Mouse (Mus musculus): ENCODE data around the gene Smg8. TPM values are rescaled to one million over a fixed set of nuclear protein-coding genes. Genes with fewer than 3 reads are reported as not detected.
"Not testable (repeated sequence)": the region's sequence is repeated elsewhere in the genome, so short reads cannot be mapped to it uniquely, and the experiment has no call there.

The Smg8 gene
- polyA plus RNA-seq, 1 experiment from 2014 or later = 20.1 TPM

DNA sequence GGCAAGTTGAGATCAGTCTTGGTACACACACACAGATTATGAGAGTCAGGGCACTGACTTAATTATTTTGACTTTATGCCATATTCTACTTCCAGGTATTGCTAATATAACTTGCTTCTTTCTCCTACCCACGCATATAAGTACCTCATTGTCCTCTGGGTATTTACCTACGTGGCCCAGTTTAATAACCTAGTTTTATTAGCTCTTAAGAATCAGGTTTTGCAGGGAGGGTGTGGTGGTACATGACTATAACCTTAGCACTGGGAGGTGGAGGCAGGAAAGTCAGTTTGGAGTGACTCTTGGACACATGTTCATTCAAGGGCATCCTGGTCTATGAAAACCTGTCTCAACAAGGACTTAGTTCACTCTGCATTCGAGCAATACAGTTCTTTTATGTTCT, 24.5 kb downstream of the Smg8 start:
- Histone ChIP-seq H3K9me3 (ENCODE audit: control insufficient read depth, low read depth, low read length) (no peaks in the 10 kb centered on the region), H3K36me3 (ENCODE audit: control insufficient read depth, insufficient read depth, low read length) (no peaks in the 10 kb centered on the region; the same call in 1 of the 2 replicates), H3K27me3 (ENCODE audit: control insufficient read depth, insufficient read depth, low read length) (no peaks in the 10 kb centered on the region), H3K4me2 (replicated peaks; ENCODE audit: low read depth, low read length) (no peak overlapping the region), H3K4me1 (ENCODE audit: control insufficient read depth, insufficient read depth, low read length) (no peaks in the 10 kb centered on the region), H3K27ac (ENCODE audit: low read length) (no peak overlapping the region), H3K4me3 (ENCODE audit: low read depth, low read length) (no peak overlapping the region), H3K9ac (replicated peaks; ENCODE audit: low read depth, low read length) (no peak overlapping the region)
- no peak for ATAC-seq (ENCODE audit: insufficient number of reproducible peaks, insufficient read depth, low FRiP score, low read depth)
- WGBS = 73% methylated on average over 3 of the region's 3 CpGs

DNA sequence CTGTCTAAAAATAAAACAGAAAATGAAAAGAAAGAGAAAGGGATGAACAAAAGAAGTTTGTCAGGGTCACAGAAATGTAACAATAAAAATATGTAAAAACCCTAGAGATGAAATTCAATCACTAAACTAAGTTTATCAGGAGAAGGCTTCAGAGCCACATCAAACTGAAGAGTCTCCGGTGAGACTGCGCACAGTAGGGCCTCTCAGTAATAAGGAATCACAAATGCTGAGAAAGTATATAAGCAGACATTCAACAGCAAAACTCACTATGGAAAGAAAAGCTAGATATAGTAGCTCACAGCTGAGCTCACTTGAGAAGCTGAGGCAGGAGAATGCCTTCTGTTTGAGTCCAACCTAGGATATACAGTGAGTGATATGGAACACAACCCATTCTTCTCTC, 26.2 kb downstream of the Smg8 start:
- Histone ChIP-seq H3K27me3 (ENCODE audit: control insufficient read depth, insufficient read depth, low read length) (no peaks in the 10 kb centered on the region), H3K9me3 (ENCODE audit: control insufficient read depth, low read depth, low read length) (no peaks in the 10 kb centered on the region), H3K4me1 (ENCODE audit: control insufficient read depth, insufficient read depth, low read length) (no peaks in the 10 kb centered on the region), H3K27ac (ENCODE audit: low read length) (no peak overlapping the region), H3K4me2 (replicated peaks; ENCODE audit: low read depth, low read length) (no peak overlapping the region), H3K36me3 (ENCODE audit: control insufficient read depth, insufficient read depth, low read length) (no peaks in the 10 kb centered on the region; the same call in 1 of the 2 replicates), H3K4me3 (ENCODE audit: low read depth, low read length) (no peak overlapping the region), H3K9ac (replicated peaks; ENCODE audit: low read depth, low read length) (no peak overlapping the region)
- 97% methylated on average over 2 of the region's 2 CpGs for whole genome bisulfite sequencing
- no peak for ATAC-seq (ENCODE audit: insufficient number of reproducible peaks, insufficient read depth, low FRiP score, low read depth)

DNA sequence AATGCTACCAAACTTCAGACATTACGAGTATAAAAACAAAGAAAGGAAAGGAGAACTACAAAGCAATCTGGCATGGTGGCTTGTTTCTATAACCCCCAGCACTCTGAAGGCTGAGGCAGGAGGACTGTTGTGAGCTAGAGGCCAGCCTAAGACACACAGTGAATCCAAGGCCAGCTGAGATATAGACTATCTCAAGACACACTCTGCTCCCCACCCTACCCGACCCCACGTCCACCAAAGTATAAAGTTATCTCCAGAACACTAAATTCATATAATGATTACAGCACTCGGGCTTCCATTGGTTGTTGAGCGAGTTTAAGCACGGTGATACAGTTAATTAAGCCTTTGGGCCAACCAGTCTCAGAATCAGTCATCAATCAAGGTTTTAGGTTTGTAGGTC, 30.3 kb downstream of the Smg8 start:
- Histone ChIP-seq H3K4me3 (ENCODE audit: low read depth, low read length) (no peak overlapping the region), H3K36me3 (ENCODE audit: control insufficient read depth, insufficient read depth, low read length) (0 out of 2 replicates have a peak, but pooled peaks cover 3% of the 10 kb centered on the region), H3K9me3 (ENCODE audit: control insufficient read depth, low read depth, low read length) (no peaks in the 10 kb centered on the region), H3K4me2 (replicated peaks; ENCODE audit: low read depth, low read length) (no peak overlapping the region), H3K27ac (ENCODE audit: low read length) (no peak overlapping the region), H3K4me1 (ENCODE audit: control insufficient read depth, insufficient read depth, low read length) (no peaks in the 10 kb centered on the region), H3K27me3 (ENCODE audit: control insufficient read depth, insufficient read depth, low read length) (no peaks in the 10 kb centered on the region), H3K9ac (replicated peaks; ENCODE audit: low read depth, low read length) (no peak overlapping the region)
- ATAC-seq (ENCODE audit: insufficient number of reproducible peaks, insufficient read depth, low FRiP score, low read depth) = no peak
- 75% methylated on average over 6 of the region's 6 CpGs for WGBS

DNA sequence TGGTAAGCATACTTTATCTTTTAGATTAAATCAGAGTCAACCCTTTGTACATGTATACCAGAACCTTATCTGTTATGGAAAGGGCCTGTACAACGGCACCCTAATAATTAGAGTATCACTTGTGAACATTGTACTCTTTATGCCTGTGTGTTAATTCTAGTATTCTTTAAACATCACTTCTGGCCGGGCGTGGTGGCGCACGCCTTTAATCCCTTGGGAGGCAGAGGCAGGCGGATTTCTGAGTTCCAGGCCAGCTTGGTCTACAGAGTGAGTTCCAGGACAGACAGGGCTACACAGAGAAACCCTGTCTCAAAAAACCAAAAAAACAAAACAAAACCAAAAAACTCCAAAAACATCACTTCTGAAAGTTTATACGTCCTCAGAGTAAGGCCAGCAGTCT, 37.7 kb downstream of the Smg8 start:
- H3K9ac ChIP-seq (replicated peaks; ENCODE audit: low read depth, low read length); H3K4me1 ChIP-seq (ENCODE audit: control insufficient read depth, insufficient read depth, low read length); H3K4me2 ChIP-seq (replicated peaks; ENCODE audit: low read depth, low read length); H3K4me3 ChIP-seq (ENCODE audit: low read depth, low read length); H3K9me3 ChIP-seq (ENCODE audit: control insufficient read depth, low read depth, low read length); H3K36me3 ChIP-seq (ENCODE audit: control insufficient read depth, insufficient read depth, low read length); ATAC-seq (ENCODE audit: insufficient number of reproducible peaks, insufficient read depth, low FRiP score, low read depth); H3K27ac ChIP-seq (ENCODE audit: low read length); H3K27me3 ChIP-seq (ENCODE audit: control insufficient read depth, insufficient read depth, low read length): not testable (repeated sequence)
- 90% methylated on average over 7 of the region's 7 CpGs for WGBS

DNA sequence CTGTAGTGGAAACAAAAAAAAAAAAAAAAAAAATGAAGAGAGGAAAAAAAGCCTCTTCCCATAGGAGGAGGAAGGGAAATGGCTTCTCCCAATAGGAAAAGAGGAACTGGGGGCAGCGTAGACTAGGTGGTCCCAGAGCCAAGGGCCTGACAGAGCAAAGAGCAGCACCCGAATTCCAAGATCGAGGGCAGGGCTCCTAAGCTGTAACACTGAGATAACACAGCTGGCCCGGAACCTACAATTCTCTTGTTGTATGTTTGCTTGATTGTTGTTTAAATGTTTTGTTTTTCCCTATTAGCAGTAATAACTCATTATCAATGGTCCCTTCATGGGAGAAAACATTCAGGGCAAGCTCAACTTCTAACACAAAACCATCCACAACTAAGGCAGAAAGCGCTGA, 39.6 kb downstream of the Smg8 start:
- H3K9me3 ChIP-seq (ENCODE audit: control insufficient read depth, low read depth, low read length) = no peaks in the 10 kb centered on the region
- no peaks in the 10 kb centered on the region; the same call in 1 of the 2 replicates for H3K36me3 ChIP-seq (ENCODE audit: control insufficient read depth, insufficient read depth, low read length)
- no peaks in the 10 kb centered on the region for H3K4me1 ChIP-seq (ENCODE audit: control insufficient read depth, insufficient read depth, low read length)
- no peak overlapping the region for H3K4me2 ChIP-seq (replicated peaks; ENCODE audit: low read depth, low read length)
- H3K27ac ChIP-seq (ENCODE audit: low read length) = no peak overlapping the region
- no peak overlapping the region for H3K9ac ChIP-seq (replicated peaks; ENCODE audit: low read depth, low read length)
- no peak overlapping the region for H3K4me3 ChIP-seq (ENCODE audit: low read depth, low read length)
- 82% methylated on average over 5 of the region's 5 CpGs for WGBS
- H3K27me3 ChIP-seq (ENCODE audit: control insufficient read depth, insufficient read depth, low read length) = no peaks in the 10 kb centered on the region
- ATAC-seq (ENCODE audit: insufficient number of reproducible peaks, insufficient read depth, low FRiP score, low read depth) = no peak

DNA sequence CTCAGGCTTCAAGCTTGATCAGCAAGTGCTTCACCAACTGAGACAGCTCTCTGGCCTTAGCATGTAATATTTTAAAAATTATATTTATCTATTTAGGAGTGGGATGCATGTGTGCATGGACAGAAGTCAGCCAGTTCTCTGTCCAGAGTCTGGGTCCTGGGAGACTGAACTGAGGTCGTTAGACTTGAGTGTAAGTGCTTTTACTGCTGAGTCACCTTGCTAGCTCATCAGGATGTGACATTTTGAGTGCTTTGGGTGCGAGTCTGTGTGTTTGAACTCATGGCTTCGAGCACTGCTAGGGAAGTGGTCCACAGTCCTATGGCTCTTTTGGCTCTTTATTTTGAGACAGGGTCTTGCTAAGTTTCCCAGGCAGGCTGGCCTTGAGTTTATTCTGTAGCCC, 43.5 kb downstream of the Smg8 start:
- Histone ChIP-seq H3K4me1 (ENCODE audit: control insufficient read depth, insufficient read depth, low read length) (no peaks in the 10 kb centered on the region), H3K27me3 (ENCODE audit: control insufficient read depth, insufficient read depth, low read length) (no peaks in the 10 kb centered on the region), H3K9me3 (ENCODE audit: control insufficient read depth, low read depth, low read length) (no peaks in the 10 kb centered on the region), H3K27ac (ENCODE audit: low read length) (no peak overlapping the region), H3K9ac (replicated peaks; ENCODE audit: low read depth, low read length) (no peak overlapping the region), H3K4me3 (ENCODE audit: low read depth, low read length) (no peak overlapping the region), H3K4me2 (replicated peaks; ENCODE audit: low read depth, low read length) (no peak overlapping the region), H3K36me3 (ENCODE audit: control insufficient read depth, insufficient read depth, low read length) (no peaks in the 10 kb centered on the region; the same call in 1 of the 2 replicates)
- ATAC-seq (ENCODE audit: insufficient number of reproducible peaks, insufficient read depth, low FRiP score, low read depth) = no peak
- 85% methylated on average over 3 of the region's 3 CpGs for WGBS

DNA sequence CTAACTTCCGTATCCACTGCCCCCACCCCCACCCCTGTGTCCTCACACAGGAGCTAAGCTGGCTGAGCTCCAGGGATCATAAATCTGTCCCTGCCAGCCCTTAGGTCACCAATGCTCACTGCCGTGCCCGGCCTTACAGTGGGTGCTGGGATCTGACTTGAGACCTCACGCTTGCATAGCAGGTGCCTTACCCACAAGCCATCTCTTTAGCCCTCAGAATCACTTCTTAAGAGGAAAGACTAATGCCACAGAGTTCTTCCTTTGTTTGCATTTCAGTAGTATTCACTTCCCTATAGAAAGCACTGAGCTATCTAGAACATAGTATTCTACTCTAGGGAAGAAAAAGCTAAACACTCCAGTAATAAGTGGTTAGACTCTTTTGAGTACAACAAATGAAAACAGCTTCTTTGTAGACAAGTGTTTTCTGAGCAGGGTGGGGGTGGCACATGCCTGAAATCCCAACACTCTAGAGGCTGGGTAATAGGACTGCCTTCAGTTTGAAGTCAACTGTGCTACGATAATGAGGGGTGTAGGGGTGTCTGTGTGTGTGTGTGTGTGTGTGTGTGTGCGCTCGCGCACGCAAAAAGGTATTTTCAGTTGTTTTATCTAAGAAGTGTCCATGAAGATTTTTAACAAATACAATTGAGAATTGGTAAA, 47.1 kb downstream of the Smg8 start:
- H3K27ac ChIP-seq (ENCODE audit: low read length) = no peak overlapping the region
- 77% methylated on average over 9 of the region's 9 CpGs for WGBS
- no peak overlapping the region for H3K4me3 ChIP-seq (ENCODE audit: low read depth, low read length)
- H3K4me1 ChIP-seq (ENCODE audit: control insufficient read depth, insufficient read depth, low read length) = no peaks in the 10 kb centered on the region
- no peak overlapping the region for H3K9ac ChIP-seq (replicated peaks; ENCODE audit: low read depth, low read length)
- H3K4me2 ChIP-seq (replicated peaks; ENCODE audit: low read depth, low read length) = no peak overlapping the region
- no peaks in the 10 kb centered on the region for H3K27me3 ChIP-seq (ENCODE audit: control insufficient read depth, insufficient read depth, low read length)
- no peaks in the 10 kb centered on the region for H3K36me3 ChIP-seq (ENCODE audit: control insufficient read depth, insufficient read depth, low read length)
- H3K9me3 ChIP-seq (ENCODE audit: control insufficient read depth, low read depth, low read length) = no peaks in the 10 kb centered on the region
- ATAC-seq (ENCODE audit: insufficient number of reproducible peaks, insufficient read depth, low FRiP score, low read depth) = no peak

DNA sequence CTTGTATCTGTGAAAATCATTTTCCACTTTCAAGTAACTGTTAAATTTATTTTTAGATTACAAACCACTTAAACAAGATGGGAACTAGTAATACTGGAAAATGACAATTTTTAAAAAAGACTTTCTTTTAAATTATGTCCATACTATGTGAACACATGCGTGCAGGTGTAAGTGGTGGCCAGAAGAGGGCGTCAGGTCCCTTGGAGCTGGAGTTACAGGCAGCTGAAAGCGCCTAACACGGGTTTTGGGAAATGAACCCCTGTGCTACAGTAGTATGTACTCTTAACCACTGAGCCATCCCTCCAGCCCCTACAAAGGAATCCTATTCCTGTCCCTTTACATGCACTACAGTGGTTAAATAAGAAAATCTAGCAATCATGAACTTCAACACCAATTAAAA, 50.4 kb downstream of the Smg8 start:
- 62% methylated on average over 4 of the region's 4 CpGs for WGBS
- no peaks in the 10 kb centered on the region for H3K4me1 ChIP-seq (ENCODE audit: control insufficient read depth, insufficient read depth, low read length)
- H3K36me3 ChIP-seq (ENCODE audit: control insufficient read depth, insufficient read depth, low read length) = no peaks in the 10 kb centered on the region
- no peak for ATAC-seq (ENCODE audit: insufficient number of reproducible peaks, insufficient read depth, low FRiP score, low read depth)
- H3K9me3 ChIP-seq (ENCODE audit: control insufficient read depth, low read depth, low read length) = no peaks in the 10 kb centered on the region
- H3K27me3 ChIP-seq (ENCODE audit: control insufficient read depth, insufficient read depth, low read length) = no peaks in the 10 kb centered on the region
- H3K4me3 ChIP-seq (ENCODE audit: low read depth, low read length) = no peak overlapping the region
- H3K9ac ChIP-seq (replicated peaks; ENCODE audit: low read depth, low read length) = no peak overlapping the region
- no peak overlapping the region for H3K27ac ChIP-seq (ENCODE audit: low read length)
- no peak overlapping the region for H3K4me2 ChIP-seq (replicated peaks; ENCODE audit: low read depth, low read length)

DNA sequence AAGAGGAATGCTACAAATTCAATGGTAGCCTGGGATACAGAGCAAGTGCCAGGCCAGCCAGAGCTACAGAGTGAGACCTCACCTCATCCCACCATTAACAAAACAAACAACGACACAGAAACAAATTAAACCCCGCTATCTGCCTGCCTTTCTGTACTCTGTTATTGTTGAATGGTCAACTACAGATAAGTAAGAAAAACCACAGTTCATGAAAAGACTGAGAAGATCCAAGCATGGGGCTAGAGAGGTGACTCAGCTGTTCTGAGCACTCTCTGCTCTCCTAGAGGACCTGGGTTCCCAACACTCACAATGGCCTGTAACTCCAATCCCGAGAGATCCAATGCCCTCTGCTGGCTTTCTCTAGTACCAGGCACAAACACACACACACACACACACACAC, 58.4 kb downstream of the Smg8 start:
- H3K4me2 ChIP-seq (replicated peaks; ENCODE audit: low read depth, low read length) = no peak overlapping the region
- H3K9me3 ChIP-seq (ENCODE audit: control insufficient read depth, low read depth, low read length) = no peaks in the 10 kb centered on the region
- no peaks in the 10 kb centered on the region for H3K27me3 ChIP-seq (ENCODE audit: control insufficient read depth, insufficient read depth, low read length)
- no peak overlapping the region for H3K9ac ChIP-seq (replicated peaks; ENCODE audit: low read depth, low read length)
- WGBS = 81% methylated on average over 3 of the region's 3 CpGs
- H3K36me3 ChIP-seq (ENCODE audit: control insufficient read depth, insufficient read depth, low read length) = no peaks in the 10 kb centered on the region
- H3K4me3 ChIP-seq (ENCODE audit: low read depth, low read length) = no peak overlapping the region
- peaks cover 6% of the 10 kb centered on the region; the same call in 1 of the 2 replicates for H3K4me1 ChIP-seq (ENCODE audit: control insufficient read depth, insufficient read depth, low read length)
- no peak for ATAC-seq (ENCODE audit: insufficient number of reproducible peaks, insufficient read depth, low FRiP score, low read depth)
- H3K27ac ChIP-seq (ENCODE audit: low read length) = no peak overlapping the region

Measured in stomach, embryonic 14.5 days (tissue).